Mouse (Mus musculus) MEL (cell line): ENCODE results near the gene Traf6. TPM values are rescaled to one million over a fixed set of nuclear protein-coding genes. Genes with fewer than 3 reads are reported as not detected.
A peak's percentile ranks its signal among the peaks of the same experiment; 100 is the strongest.

Source experiments
- DNase-seq: peaks from one replicate; pipeline ENCODE4 v3.0.0; 2011; ENCODE audit warnings: low read depth, low spot score
- H3K27ac ChIP-seq: 2 replicates; pipeline ENCODE4 v1.5.1; 2012; ENCODE audit warnings: low read depth, mild to moderate bottlenecking, control low read depth, low read length, moderate library complexity; ENCODE audit not compliant: control insufficient read depth
- H3K27me3 ChIP-seq, 2 experiments: fragments of 150-350 bp in 1 of 2; sonication (generic) in 1 of 2; 2 replicates each; pipeline ENCODE4 v1.6.1; 2012; ENCODE audit warnings: low read length in 2 of 2, mild to moderate bottlenecking in 2 of 2, improper control_type of control experiment in 1 of 2, moderate library complexity in 1 of 2; ENCODE audit not compliant: insufficient read depth in 2 of 2, control insufficient read depth in 1 of 2
- H3K36me3 ChIP-seq, 2 experiments: 2 replicates each; pipeline ENCODE4 v1.6.1; 2012 to 2014; ENCODE audit warnings: low read length in 2 of 2, improper control_type of control experiment in 1 of 2, inconsistent platforms in 1 of 2, mild to moderate bottlenecking in 1 of 2; ENCODE audit not compliant: insufficient read depth in 2 of 2, control insufficient read depth in 1 of 2
- H3K4me1 ChIP-seq, 2 experiments: fragments of 150-350 bp in 1 of 2; sonication (generic) in 1 of 2; 2 replicates each; pipeline ENCODE4 v1.6.1; 2012; ENCODE audit warnings: low read length in 2 of 2, improper control_type of control experiment in 1 of 2, mild to moderate bottlenecking in 1 of 2; ENCODE audit not compliant: insufficient read depth in 2 of 2, control insufficient read depth in 1 of 2
- H3K4me3 ChIP-seq, 2 experiments: fragments of 150-350 bp in 1 of 2; sonication (generic) in 1 of 2; 2 replicates each; pipeline ENCODE4 v1.5.1; 2012; ENCODE audit warnings: low read depth in 2 of 2, low read length in 2 of 2, mild to moderate bottlenecking in 2 of 2, moderate library complexity in 2 of 2, control low read depth in 1 of 2, improper control_type of control experiment in 1 of 2; ENCODE audit not compliant: control insufficient read depth in 1 of 2, insufficient read depth in 1 of 2
- H3K79me2 ChIP-seq: 2 replicates; pipeline ENCODE4 v1.6.1; 2012; ENCODE audit warnings: mild to moderate bottlenecking, low read length, moderate library complexity; ENCODE audit not compliant: control insufficient read depth, poor library complexity, insufficient read depth
- H3K9ac ChIP-seq: 2 replicates; pipeline ENCODE4 v1.6.1; 2012; ENCODE audit warnings: low read depth, mild to moderate bottlenecking, control low read depth, low read length, moderate library complexity; ENCODE audit not compliant: control insufficient read depth, poor library complexity, severe bottlenecking
- H3K9me3 ChIP-seq: fragments of 150-350 bp; sonication (generic); replicated peaks from 2 replicates; pipeline ENCODE4 v1.6.1; 2012; ENCODE audit warnings: mild to moderate bottlenecking, low read length, improper control_type of control experiment, moderate library complexity; ENCODE audit not compliant: insufficient read depth
- CHD1 ChIP-seq: IDR thresholded peaks from 2 replicates; pipeline ENCODE4 v1.6.1; 2012; ENCODE audit warnings: low read depth, mild to moderate bottlenecking, inconsistent platforms, low read length, improper control_type of control experiment
- CHD2 ChIP-seq: IDR thresholded peaks from 2 replicates; pipeline ENCODE4 v1.6.1; 2011; ENCODE audit warnings: low read length, improper control_type of control experiment
- GABPA ChIP-seq: IDR thresholded peaks from 2 replicates; pipeline ENCODE4 v1.6.1; 2012; ENCODE audit warnings: low read depth, mild to moderate bottlenecking, inconsistent platforms, low read length, improper control_type of control experiment, moderate library complexity
- GATA1 ChIP-seq: IDR thresholded peaks from 2 replicates; pipeline ENCODE4 v1.6.1; 2011; ENCODE audit warnings: low read depth, low read length, improper control_type of control experiment
- HCFC1 ChIP-seq: IDR thresholded peaks from 2 replicates; pipeline ENCODE4 v1.6.1; 2012; ENCODE audit warnings: low read depth, mild to moderate bottlenecking, inconsistent platforms, low read length, improper control_type of control experiment, moderate library complexity
- MAX ChIP-seq: IDR thresholded peaks from 2 replicates; pipeline ENCODE4 v1.6.1; 2011; ENCODE audit warnings: low read length, improper control_type of control experiment
- MAZ ChIP-seq: IDR thresholded peaks from 2 replicates; pipeline ENCODE4 v1.6.1; 2012; ENCODE audit warnings: low read depth, mild to moderate bottlenecking, inconsistent platforms, low read length, improper control_type of control experiment
- MEF2A ChIP-seq: IDR thresholded peaks from 2 replicates; pipeline ENCODE4 v1.6.1; 2014; ENCODE audit warnings: low read depth, mild to moderate bottlenecking, inconsistent platforms, low read length, improper control_type of control experiment; ENCODE audit not compliant: poor library complexity, insufficient replicate concordance, severe bottlenecking; ENCODE audit errors: extremely low read depth
- MYB ChIP-seq: IDR thresholded peaks from 2 replicates; pipeline ENCODE4 v1.6.1; 2011; ENCODE audit warnings: mild to moderate bottlenecking, low read depth, low read length, improper control_type of control experiment
- MYC ChIP-seq: IDR thresholded peaks from 2 replicates; pipeline ENCODE4 v1.6.1; 2011; ENCODE audit warnings: low read depth, mild to moderate bottlenecking, low read length, improper control_type of control experiment, moderate library complexity
- NELFE ChIP-seq: IDR thresholded peaks from 2 replicates; pipeline ENCODE4 v1.6.1; 2011; ENCODE audit warnings: low read depth, low read length, improper control_type of control experiment
- POLR2AphosphoS2 ChIP-seq: IDR thresholded peaks from 2 replicates; pipeline ENCODE4 v1.6.1; 2011; ENCODE audit warnings: low read length, improper control_type of control experiment
- POLR2AphosphoS5 ChIP-seq: IDR thresholded peaks from 2 replicates; pipeline ENCODE4 v1.6.1; 2012; ENCODE audit warnings: low read depth, borderline replicate concordance, mild to moderate bottlenecking, inconsistent platforms, low read length, moderate library complexity, mixed read lengths
- TAL1 ChIP-seq: IDR thresholded peaks from 2 replicates; pipeline ENCODE4 v1.6.1; 2012; ENCODE audit warnings: mild to moderate bottlenecking, inconsistent platforms, low read length, moderate library complexity, mixed read lengths
- TBP ChIP-seq: IDR thresholded peaks from 2 replicates; pipeline ENCODE4 v1.8.0; 2011; ENCODE audit warnings: low read depth, low read length, improper control_type of control experiment
- TCF12 ChIP-seq: IDR thresholded peaks from 2 replicates; pipeline ENCODE4 v1.6.1; 2014; ENCODE audit warnings: low read depth, mild to moderate bottlenecking, inconsistent platforms, low read length, improper control_type of control experiment, moderate library complexity
- USF1 ChIP-seq: IDR thresholded peaks from 2 replicates; pipeline ENCODE4 v1.6.1; 2014; ENCODE audit warnings: low read depth, mild to moderate bottlenecking, inconsistent platforms, low read length, improper control_type of control experiment, moderate library complexity
- ZC3H11A ChIP-seq: IDR thresholded peaks from 2 replicates; pipeline ENCODE4 v1.6.1; 2012; ENCODE audit warnings: low read depth, mild to moderate bottlenecking, inconsistent platforms, low read length, improper control_type of control experiment
- ZKSCAN1 ChIP-seq: IDR thresholded peaks from 2 replicates; pipeline ENCODE4 v1.6.1; 2012; ENCODE audit warnings: low read depth, mild to moderate bottlenecking, inconsistent platforms, low read length, improper control_type of control experiment, moderate library complexity
- ZNF384 ChIP-seq: IDR thresholded peaks from 2 replicates; pipeline ENCODE4 v1.6.1; 2012; ENCODE audit warnings: low read depth, mild to moderate bottlenecking, inconsistent platforms, low read length, improper control_type of control experiment
- polyA plus RNA-seq, 2 experiments: library from polyadenylated mRNA; stranded (reverse) in 1 of 2; unstranded in 1 of 2; fragments of >175 nt in 1 of 2; fragments of >200 nt in 1 of 2; gene quantifications; 2 replicates each; pipeline versions ENCODE4 v1.2.1 to v1.2.4; 2012; ENCODE audit warnings: low replicate concordance in 2 of 2, low read depth in 1 of 2; ENCODE audit not compliant: insufficient read length in 2 of 2, insufficient read depth in 1 of 2, missing spikeins in 1 of 2
- total RNA-seq: library from RNA; depleted of rRNA; stranded (reverse); fragments of 300-350 nt; gene quantifications from 2 replicates; pipeline ENCODE4 v1.2.3, GENCODE M21; 2012

Traf6 gene
- total and polyA plus RNA-seq, 3 experiments = 11.8 to 18.0 TPM; not detected in 1

DNA sequence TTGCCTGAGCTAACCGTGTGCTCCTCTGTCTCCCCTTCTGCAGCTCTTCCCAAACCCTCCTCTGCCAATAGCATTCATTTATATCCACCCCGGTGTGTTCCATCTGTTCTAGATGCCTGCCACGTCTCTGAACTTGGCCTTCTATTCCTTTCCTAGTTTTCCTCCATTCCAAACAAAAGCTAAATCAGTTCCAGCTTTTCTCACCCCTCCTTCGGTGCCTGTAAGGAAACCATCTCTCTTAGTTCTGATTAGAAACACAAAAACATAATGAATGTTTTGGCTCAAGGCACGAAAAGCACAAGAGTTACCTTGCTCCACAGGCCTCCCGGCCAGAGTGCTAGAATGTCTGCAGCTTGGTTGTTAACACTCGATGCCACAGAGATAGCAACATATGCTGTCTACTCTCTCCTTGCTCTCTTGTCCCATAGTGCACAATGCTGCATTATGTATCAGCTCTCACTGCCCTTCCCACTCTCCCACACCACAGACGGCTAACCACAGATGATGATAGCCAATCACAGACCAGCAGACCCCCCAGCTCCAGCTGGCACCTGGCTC lies 29.0 kb upstream of the Traf6 start, which contains the start of the genes Rag1 and B230118H07Rik:
Rag1 (minus strand) TSS at position 388 of the 558 bp plus-strand sequence.
B230118H07Rik (minus strand) TSS at position 419 of the 558 bp plus-strand sequence.
- no peak within 1 kb of the TSS for H3K9ac ChIP-seq
- H3K4me1 ChIP-seq = peaks cover 0 to 4% of the 10 kb centered on the region in 2 experiments; a peak in 1 of 4 replicates
- no peaks in the 10 kb centered on the region for H3K79me2 ChIP-seq
- H3K9me3 ChIP-seq = no peaks in the 10 kb centered on the region
- DNase-seq = peak; percentile 12
- H3K27ac ChIP-seq = no peak within 1 kb of the TSS
- H3K36me3 ChIP-seq = 0 out of 4 replicates have a peak, but pooled peaks cover 0 to 2% of the 10 kb centered on the region in 2 experiments
- H3K27me3 ChIP-seq = peaks cover 1% of the 10 kb centered on the region in 2 experiments; a peak in 2 of 4 replicates
- no peak within 1 kb of the TSS for H3K4me3 ChIP-seq
- TF ChIP-seq MAX = no peak
- TF ChIP-seq POLR2AphosphoS5 = no peak
- TF ChIP-seq CHD1 = no peak
- TF ChIP-seq ZKSCAN1 = no peak
- no peak for TF ChIP-seq MYB
- TF ChIP-seq CHD2 = no peak
- TF ChIP-seq POLR2AphosphoS2 = no peak
- no peak for TF ChIP-seq TBP
- no peak for TF ChIP-seq HCFC1
- TF ChIP-seq GATA1 = no peak
- TF ChIP-seq NELFE = no peak
- no peak for TF ChIP-seq MYC
- no peak for TF ChIP-seq TAL1
- no peak for TF ChIP-seq GABPA
- TF ChIP-seq ZC3H11A = no peak

DNA sequence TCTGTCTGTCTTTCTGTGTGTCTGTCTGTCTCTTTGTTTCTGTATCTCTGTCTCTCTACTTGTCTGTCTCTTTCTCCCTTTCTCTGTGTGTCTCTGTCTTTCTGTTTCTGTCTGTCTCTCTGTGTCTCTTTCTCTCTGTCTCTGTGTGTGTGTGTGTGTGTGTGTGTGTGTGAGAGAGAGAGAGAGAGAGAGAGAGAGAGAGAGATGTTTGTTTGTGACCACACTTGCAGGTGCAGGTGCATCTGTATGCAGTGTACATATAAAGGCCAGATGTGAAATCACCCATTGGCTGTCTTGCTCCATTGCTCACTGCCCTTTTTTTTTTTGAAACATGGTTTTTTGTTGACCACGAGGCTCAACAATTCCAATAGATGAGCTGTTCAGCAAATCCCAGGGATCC lies 27.8 kb upstream of the Traf6 start:
- H3K79me2 ChIP-seq = no peaks in the 10 kb centered on the region
- H3K27me3 ChIP-seq = peaks cover 1% of the 10 kb centered on the region in 2 experiments; a peak in 2 of 4 replicates
- H3K9ac ChIP-seq = no peak overlapping the region
- no peak for DNase-seq
- no peak overlapping the region for H3K27ac ChIP-seq
- H3K4me1 ChIP-seq = peaks cover 0 to 4% of the 10 kb centered on the region in 2 experiments; a peak in 1 of 4 replicates
- no peak overlapping the region for H3K4me3 ChIP-seq
- H3K9me3 ChIP-seq = no peaks in the 10 kb centered on the region
- TF ChIP-seq ZNF384 (no peak), USF1 (no peak), MAZ (no peak), MEF2A (no peak), TCF12 (no peak)
- 0 out of 4 replicates have a peak, but pooled peaks cover 0 to 2% of the 10 kb centered on the region in 2 experiments for H3K36me3 ChIP-seq
